Mouse (Mus musculus) intestine, embryonic 16.5 days (tissue): ENCODE measurements around the gene Oxld1. TPM values are rescaled to one million over a fixed set of nuclear protein-coding genes. Genes with fewer than 3 reads are reported as not detected.

Source experiments
- ATAC-seq: fragments of 200-750 bp; cut with Nextera tagmentation; 2 replicates; pipeline ENCODE4 v1.8.0; 2017; ENCODE audit warnings: moderate TSS enrichment, moderate library complexity
- H3K27ac ChIP-seq: fragments of 300-500 bp; sonication (generic); 2 replicates; pipeline ENCODE4 v1.5.1; 2014; ENCODE audit warnings: mild to moderate bottlenecking, low read length
- H3K27me3 ChIP-seq: fragments of 300-500 bp; sonication (generic); replicated peaks from 2 replicates; pipeline ENCODE4 v1.6.1; 2014; ENCODE audit warnings: low read length, control low read depth, mixed read lengths; ENCODE audit not compliant: control insufficient read depth, insufficient read depth
- H3K36me3 ChIP-seq: fragments of 300-500 bp; sonication (generic); 2 replicates; pipeline ENCODE4 v1.6.1; 2014; ENCODE audit warnings: low read length, control low read depth; ENCODE audit not compliant: control insufficient read depth, insufficient read depth
- H3K4me1 ChIP-seq: fragments of 300-500 bp; sonication (generic); 2 replicates; pipeline ENCODE4 v1.6.1; 2014; ENCODE audit warnings: low read length, control low read depth, mixed read lengths; ENCODE audit not compliant: control insufficient read depth, insufficient read depth
- H3K4me2 ChIP-seq: fragments of 300-500 bp; sonication (generic); 2 replicates; pipeline ENCODE4 v1.6.1; 2014; ENCODE audit warnings: low read depth, low read length, control low read depth
- H3K4me3 ChIP-seq: fragments of 300-500 bp; sonication (generic); 2 replicates; pipeline ENCODE4 v1.5.1; 2014; ENCODE audit warnings: mild to moderate bottlenecking, low read length
- H3K9ac ChIP-seq: fragments of 300-500 bp; sonication (generic); 2 replicates; pipeline ENCODE4 v1.6.1; 2014; ENCODE audit warnings: low read depth, low read length
- H3K9me3 ChIP-seq: fragments of 300-500 bp; sonication (generic); 2 replicates; pipeline ENCODE4 v1.6.1; 2016; ENCODE audit warnings: low read length, control low read depth; ENCODE audit not compliant: control insufficient read depth
- WGBS: fragments of 180-500 bp; shearing (Covaris S2); extraction: QIAGEN DNeasy Blood & Tissue Kit; methylation state at CpG from one replicate; pipeline ENCODE4 v1.1.7; 2014; 5-methylcytosine and 5-hydroxymethylcytosine counted together
- polyA plus RNA-seq: library from polyadenylated mRNA; unstranded; fragments of >200 nt; fragmentation: Nextera tagmentation; extraction: Ambion mirVana; gene quantifications from 2 replicates; pipeline ENCODE4 v1.2.1, GENCODE M21; 2015

The Oxld1 gene
- polyA plus RNA-seq, 1 experiment from 2014 or later: 24.6 TPM

- Histone ChIP-seq H3K27me3 (no peaks in the 10 kb centered on the region), H3K9ac (no peak overlapping the region), H3K36me3 (no peaks in the 10 kb centered on the region; the same call in 1 of the 2 replicates), H3K4me1 (peaks cover 23% of the 10 kb centered on the region), H3K4me2 (no peak overlapping the region), H3K4me3 (no peak overlapping the region), H3K27ac (no peak overlapping the region), H3K9me3 (no peaks in the 10 kb centered on the region)
- WGBS: 76% methylated on average over 2 of the region's 2 CpGs
- ATAC-seq: no peak
Measured at GRCm38 (mm10) chr11:120463536-120463935, 5.7 kb upstream of the Oxld1 start.

DNA sequence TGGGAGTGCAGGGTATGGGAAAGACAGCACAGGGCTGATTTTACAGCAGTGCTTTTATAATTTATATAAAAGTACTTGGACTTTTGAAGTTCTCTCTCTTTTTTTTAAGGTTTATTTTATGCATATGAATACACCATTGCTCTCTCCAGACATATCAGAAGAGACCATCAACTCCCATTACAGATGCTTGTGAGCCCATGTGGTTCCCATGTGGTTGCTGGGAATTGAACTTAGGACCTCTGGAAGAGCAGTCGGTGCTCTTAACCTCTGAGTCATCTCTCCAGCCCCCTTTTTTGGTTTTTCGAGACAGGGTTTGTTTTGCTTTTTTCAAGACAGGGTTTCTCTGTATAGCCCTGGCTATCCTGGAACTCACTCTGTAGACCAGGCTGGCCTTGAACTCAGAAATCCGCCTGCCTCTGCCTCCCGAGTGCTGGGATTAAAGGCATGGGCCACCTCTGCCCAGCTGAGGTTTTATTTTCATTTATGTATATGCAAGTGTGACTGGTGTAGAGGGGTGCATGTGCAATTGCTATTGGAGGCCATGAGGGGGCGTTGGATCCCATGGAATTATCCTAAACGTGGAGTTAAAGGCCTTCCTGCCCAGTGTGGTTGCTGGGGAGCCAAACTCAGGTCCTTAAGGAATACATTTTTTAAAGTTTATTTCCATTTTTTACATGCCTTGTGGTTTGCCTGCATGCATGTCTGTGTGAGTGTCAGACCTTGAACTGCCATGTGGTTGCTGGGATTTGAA lies 1.2 kb upstream of the Oxld1 start:
- Histone ChIP-seq H3K4me3 (peak overlapping the region; percentile 93), H3K27me3 (no peaks in the 10 kb centered on the region), H3K36me3 (no peaks in the 10 kb centered on the region; the same call in 1 of the 2 replicates), H3K27ac (no peak overlapping the region; the same call in 1 of the 2 replicates), H3K9me3 (no peaks in the 10 kb centered on the region), H3K4me2 (peak overlapping the region; percentile 79), H3K9ac (peak overlapping the region; percentile 99), H3K4me1 (peaks cover 15% of the 10 kb centered on the region)
- ATAC-seq: no peak
- 65% methylated on average over 6 of the region's 6 CpGs for WGBS

DNA sequence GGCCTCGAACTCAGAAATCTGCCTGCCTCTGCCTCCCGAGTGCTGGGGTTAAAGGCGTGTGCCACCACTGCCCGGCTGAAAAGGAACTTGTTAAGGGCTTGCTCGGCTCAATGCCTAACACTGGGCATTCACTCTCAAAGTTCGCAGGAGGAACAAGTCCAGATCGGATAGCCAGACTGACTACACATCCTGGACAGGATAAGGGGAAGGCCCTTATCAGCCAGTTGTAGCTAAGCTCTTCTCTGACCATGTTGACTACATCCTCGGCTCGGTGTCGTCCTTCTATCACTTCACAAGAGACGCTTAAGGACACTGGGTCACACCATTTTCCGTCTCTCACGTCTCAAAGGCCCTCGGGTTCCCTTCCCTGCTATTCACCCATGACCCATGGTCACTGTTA lies 498 bp downstream of the Oxld1 start:
- 23% methylated on average over 14 of the region's 14 CpGs for WGBS
- Histone ChIP-seq H3K27me3 (no peaks in the 10 kb centered on the region), H3K9me3 (no peaks in the 10 kb centered on the region), H3K27ac (peak overlapping the region; percentile 89), H3K9ac (peak overlapping the region; percentile 99), H3K4me2 (peak overlapping the region; percentile 79), H3K36me3 (no peaks in the 10 kb centered on the region; the same call in 1 of the 2 replicates), H3K4me3 (peak overlapping the region; percentile 93), H3K4me1 (peaks cover 15% of the 10 kb centered on the region)
- peak; percentile 31; the same call in 1 of the 2 replicates for ATAC-seq

DNA sequence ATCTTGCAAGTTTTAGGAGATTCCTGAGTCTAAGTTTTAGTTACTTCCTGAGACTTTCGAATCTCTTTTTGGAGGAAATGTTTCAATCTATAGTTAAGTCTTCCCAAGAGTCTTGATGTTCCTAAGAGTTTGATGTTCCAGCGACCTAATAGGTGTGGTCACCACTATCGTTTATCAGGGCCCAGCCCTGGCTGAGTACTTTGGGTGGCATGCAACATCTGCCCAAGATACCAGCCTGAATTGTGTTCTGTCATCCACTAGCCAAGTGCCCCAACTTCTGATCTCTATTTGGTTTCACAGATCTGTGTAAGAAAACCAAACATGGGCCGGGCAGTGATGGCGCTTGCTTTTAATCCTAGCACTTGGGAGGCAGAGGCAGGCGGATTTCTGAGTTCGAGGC lies 2.5 kb downstream of the Oxld1 start:
- ATAC-seq: no peak

DNA sequence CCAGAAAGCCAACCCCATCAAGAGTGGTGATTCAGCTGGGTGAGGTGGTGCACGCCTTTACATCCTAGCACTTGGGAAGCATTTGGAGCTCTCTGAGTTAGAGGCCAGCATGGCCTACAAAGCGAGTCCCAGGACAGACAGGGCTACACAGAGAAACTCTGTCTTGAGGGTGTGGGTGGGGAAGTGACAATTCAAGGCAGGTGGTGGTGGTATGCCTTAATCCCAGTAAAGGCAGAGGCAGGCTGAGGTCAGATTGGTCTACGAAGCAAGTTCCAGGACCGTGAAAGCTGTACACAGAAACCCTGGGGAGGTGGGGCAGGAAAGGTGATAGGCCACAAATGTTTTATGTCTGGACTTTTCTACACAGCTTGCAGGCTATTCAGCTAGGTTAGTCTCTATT lies 2.9 kb downstream of the Oxld1 start:
- no peaks in the 10 kb centered on the region for H3K27me3 ChIP-seq
- WGBS: 95% methylated on average over 4 of the region's 4 CpGs
- H3K4me2 ChIP-seq: no peak overlapping the region
- ATAC-seq: no peak
- H3K9me3 ChIP-seq: no peaks in the 10 kb centered on the region
- no peak overlapping the region for H3K9ac ChIP-seq
- no peak overlapping the region for H3K4me3 ChIP-seq
- no peaks in the 10 kb centered on the region for H3K36me3 ChIP-seq
- peaks cover 15% of the 10 kb centered on the region for H3K4me1 ChIP-seq
- H3K27ac ChIP-seq: no peak overlapping the region

More for the DNA sequence above, 2.5 kb downstream of the Oxld1 start:
- no peaks in the 10 kb centered on the region for H3K36me3 ChIP-seq
- peaks cover 15% of the 10 kb centered on the region for H3K4me1 ChIP-seq
- H3K27me3 ChIP-seq: no peaks in the 10 kb centered on the region
- 89% methylated on average over 7 of the region's 7 CpGs for WGBS
- no peak overlapping the region for H3K27ac ChIP-seq
- no peak overlapping the region for H3K4me2 ChIP-seq
- H3K4me3 ChIP-seq: no peak overlapping the region
- H3K9ac ChIP-seq: no peak overlapping the region
- no peaks in the 10 kb centered on the region for H3K9me3 ChIP-seq

- H3K36me3 ChIP-seq: no peaks in the 10 kb centered on the region
- H3K9ac ChIP-seq: no peak within 1 kb of the TSS
- H3K4me1 ChIP-seq: 0 out of 2 replicates have a peak, but pooled peaks cover 6% of the 10 kb centered on the region
- no peaks in the 10 kb centered on the region for H3K9me3 ChIP-seq
- WGBS: 91% methylated on average over 4 of the region's 4 CpGs
- H3K4me2 ChIP-seq: no peak within 1 kb of the TSS
- no peak within 1 kb of the TSS for H3K4me3 ChIP-seq
- H3K27me3 ChIP-seq: no peaks in the 10 kb centered on the region
- no peak within 1 kb of the TSS for H3K27ac ChIP-seq
- ATAC-seq: no peak
Measured at GRCm38 (mm10) chr11:120453306-120453705, 4.6 kb downstream of the Oxld1 start, which contains the start of gene Pde6g. Pde6g (minus strand) TSS chr11:120453500.

DNA sequence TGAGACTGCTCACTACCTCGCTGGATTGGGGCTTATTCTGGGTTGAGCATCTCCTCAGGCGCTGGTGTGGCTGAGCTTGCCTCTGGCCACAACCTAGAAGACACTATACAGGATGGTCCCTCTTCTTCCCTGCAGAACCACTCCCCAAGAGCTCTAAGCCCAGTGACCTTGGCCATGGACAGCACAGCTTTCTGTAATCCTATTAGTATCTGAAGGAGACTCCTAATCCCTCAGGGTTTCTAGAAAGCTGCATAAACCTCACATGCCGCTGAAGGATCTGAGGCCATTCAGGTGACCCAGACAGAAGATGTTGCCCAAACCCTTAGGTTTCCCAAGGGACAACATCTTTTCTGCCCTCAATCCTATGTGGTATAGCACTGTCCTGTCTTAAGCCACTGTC lies 5.6 kb downstream of the Oxld1 start:
- H3K9me3 ChIP-seq: no peaks in the 10 kb centered on the region
- WGBS: 63% methylated on average over 3 of the region's 3 CpGs

DNA sequence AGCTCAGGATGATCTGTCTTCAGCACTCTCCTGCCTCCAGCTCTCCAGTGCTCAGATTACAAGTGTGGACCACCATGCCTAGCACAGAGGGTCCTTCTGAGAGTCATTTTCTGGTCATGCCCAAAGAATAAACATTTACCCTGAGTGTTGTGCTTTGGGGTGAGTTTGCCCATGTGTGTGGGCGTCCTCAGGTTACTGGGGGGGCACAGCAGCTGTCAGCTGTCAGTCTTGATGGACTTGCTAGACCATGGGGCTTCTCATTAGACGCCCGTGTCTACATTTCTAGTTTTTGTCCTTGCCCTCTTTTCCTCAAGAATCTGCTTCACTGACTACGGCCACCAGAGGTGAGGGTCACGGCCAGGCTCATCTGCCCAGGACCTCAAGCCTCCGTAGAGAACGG lies 10.7 kb downstream of the Oxld1 start:
- H3K9ac ChIP-seq: no peak overlapping the region
- H3K27ac ChIP-seq: no peak overlapping the region
- WGBS: 77% methylated on average over 7 of the region's 7 CpGs
- H3K9me3 ChIP-seq: no peaks in the 10 kb centered on the region
- H3K4me1 ChIP-seq: no peaks in the 10 kb centered on the region
- H3K4me2 ChIP-seq: no peak overlapping the region
- ATAC-seq: no peak
- no peaks in the 10 kb centered on the region for H3K36me3 ChIP-seq
- H3K27me3 ChIP-seq: no peaks in the 10 kb centered on the region
- H3K4me3 ChIP-seq: no peak overlapping the region

More for the DNA sequence above, 5.6 kb downstream of the Oxld1 start:
- H3K4me2 ChIP-seq: no peak overlapping the region
- H3K36me3 ChIP-seq: no peaks in the 10 kb centered on the region
- H3K4me1 ChIP-seq: 0 out of 2 replicates have a peak, but pooled peaks cover 6% of the 10 kb centered on the region
- no peak overlapping the region for H3K27ac ChIP-seq
- no peak overlapping the region for H3K9ac ChIP-seq
- no peak overlapping the region for H3K4me3 ChIP-seq
- H3K27me3 ChIP-seq: no peaks in the 10 kb centered on the region
- no peak for ATAC-seq

- Histone ChIP-seq H3K36me3 (no peaks in the 10 kb centered on the region), H3K27me3 (no peaks in the 10 kb centered on the region), H3K4me3 (no peak overlapping the region), H3K4me1 (no peaks in the 10 kb centered on the region), H3K4me2 (no peak overlapping the region), H3K27ac (no peak overlapping the region), H3K9ac (no peak overlapping the region), H3K9me3 (no peaks in the 10 kb centered on the region)
- 73% methylated on average over 3 of the region's 3 CpGs for WGBS
- ATAC-seq: no peak
Measured at GRCm38 (mm10) chr11:120445475-120445874, 12.4 kb downstream of the Oxld1 start.
